Mouse (Mus musculus): Measurements from ENCODE around the gene Sh3bp5.

Gene Sh3bp5

GRCm38 (mm10) chr14:31433851-31434360 is 2.0 kb downstream of the Sh3bp5 start:
- DNase-seq (ENCODE audit: low spot score in 2 of 2): no peak

- DNase-seq (ENCODE audit: low spot score in 2 of 2): no peak
These were observed 2.8 kb downstream of the Sh3bp5 start for GRCm38 (mm10) chr14:31433126-31433525.

GRCm38 (mm10) chr14:31432424-31432823 is 3.5 kb downstream of the Sh3bp5 start:
- DNase-seq (ENCODE audit: low spot score in 2 of 2): no peak

GRCm38 (mm10) chr14:31431789-31432330 is 4.0 kb downstream of the Sh3bp5 start:
- no peak for DNase-seq (ENCODE audit: low spot score in 2 of 2)

- no peak for DNase-seq (ENCODE audit: low spot score in 2 of 2)
These were observed 6.9 kb downstream of the Sh3bp5 start for GRCm38 (mm10) chr14:31429004-31429395.

GRCm38 (mm10) chr14:31428211-31429003 is 7.5 kb downstream of the Sh3bp5 start:
- DNase-seq (ENCODE audit: low spot score in 2 of 2): peak; percentile 83

- peak; percentile 79 for DNase-seq (ENCODE audit: low spot score in 2 of 2)
These were observed 12.7 kb downstream of the Sh3bp5 start for GRCm38 (mm10) chr14:31422961-31423791.

GRCm38 (mm10) chr14:31422395-31422794 is 13.5 kb downstream of the Sh3bp5 start:
- DNase-seq (ENCODE audit: low spot score in 2 of 2): no peak

GRCm38 (mm10) chr14:31421509-31422295 is 14.2 kb downstream of the Sh3bp5 start:
- no peak for DNase-seq (ENCODE audit: low spot score in 2 of 2)

GRCm38 (mm10) chr14:31420985-31421384 is 14.9 kb downstream of the Sh3bp5 start:
- no peak for DNase-seq (ENCODE audit: low spot score in 2 of 2)

GRCm38 (mm10) chr14:31420562-31420961 is 15.3 kb downstream of the Sh3bp5 start:
- no peak for DNase-seq (ENCODE audit: low spot score in 2 of 2)

- DNase-seq (ENCODE audit: low spot score in 2 of 2): peak in 1 of 2 experiments; percentile 17
These were observed 15.7 kb downstream of the Sh3bp5 start for GRCm38 (mm10) chr14:31420135-31420534.

GRCm38 (mm10) chr14:31419279-31419678 is 16.6 kb downstream of the Sh3bp5 start:
- DNase-seq (ENCODE audit: low spot score in 2 of 2): no peak

- DNase-seq (ENCODE audit: low spot score in 2 of 2): no peak
These were observed 18.9 kb downstream of the Sh3bp5 start for GRCm38 (mm10) chr14:31416835-31417549.

GRCm38 (mm10) chr14:31416411-31416810 is 19.5 kb downstream of the Sh3bp5 start:
- no peak for DNase-seq (ENCODE audit: low spot score in 2 of 2)

GRCm38 (mm10) chr14:31414967-31415376 is 20.9 kb downstream of the Sh3bp5 start:
- no peak for DNase-seq (ENCODE audit: low spot score in 2 of 2)

- DNase-seq (ENCODE audit: low spot score in 2 of 2): no peak
These were observed 21.5 kb downstream of the Sh3bp5 start for GRCm38 (mm10) chr14:31414235-31414966.

GRCm38 (mm10) chr14:31413475-31414086 is 22.3 kb downstream of the Sh3bp5 start:
- DNase-seq (ENCODE audit: low spot score in 2 of 2): no peak

- DNase-seq (ENCODE audit: low spot score in 2 of 2): no peak
These were observed 23.2 kb downstream of the Sh3bp5 start for GRCm38 (mm10) chr14:31412651-31413056.

- DNase-seq (ENCODE audit: low spot score in 2 of 2): peak in 1 of 2 experiments; percentile 56
These were observed 25.1 kb downstream of the Sh3bp5 start for GRCm38 (mm10) chr14:31410737-31411136.

Measured in right cerebral cortex, postnatal 10 days (tissue).